Mouse (Mus musculus) G1E (cell line): ENCODE measurements around the gene Plg.

ENCODE experiments used
- CTCF ChIP-seq: IDR thresholded peaks from 2 replicates; pipeline ENCODE4 v1.5.1; 2012; ENCODE audit warnings: low read depth, low read length, inconsistent platforms, mixed read lengths
- GATA1 ChIP-seq: IDR thresholded peaks from 2 replicates; pipeline ENCODE4 v1.6.1; 2012; ENCODE audit warnings: borderline replicate concordance, low read length, inconsistent platforms, mixed read lengths
- POLR2AphosphoS5 ChIP-seq: IDR thresholded peaks from 2 replicates; pipeline ENCODE4 v1.6.1; 2012; ENCODE audit warnings: low read depth, low read length, inconsistent platforms; ENCODE audit not compliant: insufficient replicate concordance
- TAL1 ChIP-seq: conservative IDR thresholded peaks from 2 replicates; pipeline ENCODE4 v1.6.1; 2012; ENCODE audit warnings: low read depth, low read length, inconsistent platforms, mixed read lengths

DNA sequence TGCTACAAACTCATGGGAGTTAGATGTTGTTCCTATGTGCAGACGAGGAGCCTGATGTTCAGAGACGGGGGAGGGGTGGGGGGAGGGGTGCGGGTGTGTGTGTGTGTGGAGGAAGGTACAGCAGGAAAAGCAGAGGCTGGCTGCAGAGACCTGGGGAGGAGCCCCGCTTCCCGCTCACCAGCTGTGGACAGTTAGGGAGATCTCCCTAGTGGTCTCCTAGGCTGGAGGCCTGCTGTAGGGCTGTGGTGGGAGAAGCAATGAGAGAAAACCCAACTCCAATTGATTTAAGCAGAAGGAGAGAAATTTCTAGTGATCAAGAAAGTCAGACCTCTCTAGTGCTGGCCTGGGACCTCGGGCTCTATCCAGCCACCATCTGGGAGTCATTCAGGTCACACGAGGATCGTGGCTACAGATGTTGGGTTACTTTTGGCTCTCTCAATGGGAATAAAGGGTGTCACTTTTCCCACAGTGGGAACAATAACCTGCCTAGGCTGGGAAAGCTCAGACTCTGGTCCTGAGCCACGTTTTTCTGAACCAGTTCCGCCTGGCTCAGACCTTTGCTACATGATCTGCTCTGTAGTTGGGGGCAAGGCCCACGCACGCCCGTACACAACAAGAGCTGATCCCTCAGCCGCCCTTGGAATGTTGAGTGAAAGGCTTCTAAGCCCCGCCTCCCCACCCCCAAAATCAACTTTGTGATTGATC, 36.8 kb downstream of the Plg start:
- no peak for TF ChIP-seq GATA1
- TF ChIP-seq CTCF: no peak
- TF ChIP-seq POLR2AphosphoS5: no peak
- TF ChIP-seq TAL1: no peak
